Mouse (Mus musculus): ENCODE measurements around the gene Mmp9.

DNA sequence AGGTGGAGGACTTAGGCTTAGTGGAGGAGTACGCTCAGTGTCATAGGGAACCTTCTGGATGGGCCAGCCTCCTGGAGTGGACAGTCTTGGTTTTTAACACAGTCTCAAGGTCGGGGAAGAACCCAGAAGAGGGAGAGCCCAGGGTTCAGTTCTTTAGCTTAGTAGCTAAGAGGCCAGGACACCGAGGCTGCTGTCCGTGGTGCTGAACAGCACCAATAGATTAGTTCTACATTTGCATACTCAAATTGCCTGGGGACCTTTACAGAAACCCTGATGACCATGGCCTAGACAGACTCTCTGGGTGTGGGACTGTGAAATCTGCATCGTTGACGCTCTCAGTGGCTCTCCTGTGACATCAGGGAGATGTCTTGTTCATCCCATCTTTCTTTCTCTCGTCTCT lies 39.2 kb downstream of the Mmp9 start:
- TF ChIP-seq POLR2A (IDR thresholded peaks at IDR 0.05; ENCODE audit: borderline replicate concordance, insufficient read depth, low read length), result no peak
- no peak for TF ChIP-seq CTCF (IDR thresholded peaks at IDR 0.05; ENCODE audit: borderline replicate concordance, insufficient read depth, low read depth, low read length)

Measured in cerebellum, adult 2 months (tissue).